Mouse (Mus musculus) layer of hippocampus, adult 8-10 months (tissue): ENCODE measurements at regions not wholly inside any gene's neighbourhood (a gene's known extent, or its start where the extent isn't known, plus 50 kb on each side); places are given as distances from the start of the nearest gene placed in this dataset.

ENCODE experiments used
- DNase-seq, 2 experiments: peaks; one replicate each; pipeline ENCODE4 v3.0.0; 2022; ENCODE audit warnings: low spot score in 2 of 2

DNA sequence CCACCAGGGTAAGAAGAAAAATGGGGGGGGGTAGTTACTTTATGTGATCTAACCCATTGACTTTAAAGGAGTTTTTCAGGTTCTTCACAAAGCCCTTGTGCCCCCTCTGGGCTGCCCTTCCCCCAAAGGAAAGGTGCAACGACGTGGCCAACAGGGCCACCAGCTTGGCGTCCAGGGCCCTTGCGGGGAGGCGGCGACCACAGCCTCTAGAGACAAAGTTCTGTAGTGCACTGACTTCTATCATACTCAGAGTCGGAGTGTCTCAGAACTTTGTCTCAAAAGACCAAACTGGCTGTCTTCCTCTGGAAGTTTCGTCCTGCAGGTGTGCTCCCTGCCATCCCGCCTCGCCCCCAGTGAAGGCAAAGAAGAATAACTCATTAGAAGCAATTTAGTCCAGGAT, 162.9 kb upstream of the Nfe2l3 start:
- no peak for DNase-seq

DNA sequence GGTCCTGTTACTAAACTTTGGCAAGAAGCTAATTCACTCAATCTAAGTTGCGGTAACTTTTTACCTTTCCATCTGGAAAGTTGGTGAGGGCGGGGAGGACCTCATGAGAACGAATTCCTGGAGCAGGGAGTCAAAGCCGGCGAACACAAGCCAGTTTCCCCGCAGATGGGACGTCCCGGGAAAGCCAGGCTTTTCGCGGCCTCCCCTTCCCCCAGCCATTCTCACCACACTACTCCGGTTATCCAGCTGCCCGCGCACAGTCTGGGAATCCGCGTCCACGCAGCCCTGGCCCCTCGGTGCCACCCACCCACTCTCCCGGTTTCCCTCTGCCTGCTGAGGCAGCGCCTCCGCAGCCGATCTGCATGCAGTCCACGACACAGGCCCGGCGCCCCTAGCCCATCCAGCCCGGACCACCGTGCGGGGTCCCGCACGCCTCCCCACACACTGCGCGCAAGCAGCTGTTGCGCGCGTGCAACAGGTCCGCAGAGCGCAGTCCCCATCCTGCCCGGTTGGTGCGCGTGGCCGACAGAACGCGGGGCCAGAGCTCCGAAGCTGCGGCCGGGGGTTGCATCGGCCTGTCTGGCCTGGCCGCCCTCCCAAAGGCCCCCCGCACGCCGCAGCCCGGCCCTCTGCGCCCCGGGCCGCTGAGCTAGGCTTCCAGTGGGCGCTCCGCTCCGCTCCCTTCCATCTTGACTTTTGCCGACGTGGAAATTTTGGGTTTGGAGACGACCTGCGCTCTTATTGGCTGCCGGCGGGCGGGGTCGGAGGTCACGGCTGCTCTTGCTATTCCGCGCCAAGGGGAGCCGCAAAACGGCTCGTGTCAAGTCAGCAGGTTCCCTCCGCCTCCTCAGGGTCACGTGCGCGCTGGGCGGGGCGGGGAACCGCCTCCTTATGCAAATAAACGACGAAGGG, 162.0 kb upstream of the Nfe2l3 start:
- peak; percentile 33 to 35 for DNase-seq

DNA sequence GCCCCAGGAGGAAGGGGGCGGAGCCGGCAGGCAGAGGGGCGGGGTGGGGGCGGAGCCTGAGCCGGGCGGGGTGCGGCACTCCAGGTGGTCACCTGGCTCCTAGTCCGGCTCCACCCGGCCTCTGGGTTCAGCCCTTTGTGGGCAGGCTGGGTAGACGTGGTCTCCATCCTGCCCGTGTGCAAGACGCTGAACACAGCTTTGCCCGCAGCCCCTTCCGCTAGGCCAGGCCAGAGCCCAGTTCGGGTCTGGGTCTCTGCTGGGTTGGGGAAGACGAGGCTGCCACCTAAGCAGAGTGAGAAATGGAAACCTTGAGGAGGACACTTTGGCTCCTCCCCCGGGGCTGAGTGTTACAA, 161.4 kb upstream of the Nfe2l3 start:
- no peak for DNase-seq

DNA sequence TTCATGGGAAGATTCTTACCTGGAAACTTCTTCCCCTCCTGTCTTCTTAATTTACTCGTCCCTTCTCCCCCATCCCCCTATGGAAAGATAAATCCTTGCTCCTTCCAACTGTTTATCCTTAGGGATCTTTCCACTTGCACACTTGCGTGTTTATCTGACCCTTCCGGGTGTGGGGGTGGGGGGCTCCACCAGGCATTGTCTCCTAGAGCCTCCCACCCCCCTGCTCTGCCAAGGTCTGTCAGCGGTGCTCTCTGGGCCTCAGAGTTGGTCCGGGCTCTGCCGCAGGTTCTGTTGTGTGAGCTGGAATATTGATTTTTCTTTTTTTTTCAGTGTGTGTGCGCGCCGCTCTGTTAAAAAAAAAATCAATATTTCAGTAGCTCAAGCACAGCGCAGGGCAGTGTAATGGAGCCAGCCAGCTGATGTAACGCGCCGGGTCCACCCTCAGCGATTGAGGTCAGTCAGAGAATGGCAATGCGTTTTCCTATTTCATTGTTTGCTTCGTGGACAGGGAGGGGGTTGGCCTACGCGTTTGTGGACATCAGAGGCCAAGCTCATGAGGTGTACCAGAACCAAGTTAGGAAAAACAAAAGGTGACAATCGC, 160.2 kb upstream of the Nfe2l3 start:
- no peak for DNase-seq

DNA sequence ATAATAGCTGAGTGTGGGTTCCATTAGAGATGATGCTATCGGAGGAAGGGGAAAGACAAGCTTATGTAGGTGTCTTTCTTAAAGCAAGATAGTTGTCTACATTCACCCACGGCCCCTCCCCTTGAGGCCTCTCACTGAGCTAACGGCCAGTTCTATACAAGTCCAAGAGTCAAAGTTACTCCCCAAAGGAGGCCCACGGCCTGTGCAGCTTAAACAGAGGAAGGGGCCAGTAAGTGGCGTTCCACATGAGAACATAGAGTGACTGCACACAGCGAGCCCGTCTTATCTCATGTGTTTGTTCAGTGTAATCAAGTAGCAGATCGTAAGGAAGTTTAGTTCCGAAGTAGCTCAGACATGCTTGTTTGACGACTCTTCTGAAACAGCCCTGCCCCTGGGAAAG, 153.0 kb upstream of the Nfe2l3 start:
- DNase-seq = no peak

DNA sequence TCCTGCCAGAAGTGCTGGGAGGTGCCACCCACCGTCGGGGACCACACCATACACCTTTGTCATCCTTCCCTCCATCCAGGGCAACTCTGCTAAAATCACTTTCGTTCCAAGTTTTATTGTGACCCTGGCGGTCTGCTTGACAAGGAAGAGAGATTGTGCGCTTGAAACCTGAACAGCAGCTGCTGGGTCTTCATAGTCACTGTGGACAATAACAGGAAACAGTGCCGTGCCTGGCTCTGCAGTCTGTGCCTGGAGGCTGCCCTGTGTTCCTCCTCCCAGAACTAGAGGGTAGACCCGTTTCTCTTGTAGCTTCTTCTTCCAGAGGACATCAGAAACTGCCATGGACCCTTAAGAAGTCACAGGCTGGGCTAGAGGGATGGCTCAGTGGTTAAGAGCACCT, 152.2 kb upstream of the Nfe2l3 start:
- no peak for DNase-seq

DNA sequence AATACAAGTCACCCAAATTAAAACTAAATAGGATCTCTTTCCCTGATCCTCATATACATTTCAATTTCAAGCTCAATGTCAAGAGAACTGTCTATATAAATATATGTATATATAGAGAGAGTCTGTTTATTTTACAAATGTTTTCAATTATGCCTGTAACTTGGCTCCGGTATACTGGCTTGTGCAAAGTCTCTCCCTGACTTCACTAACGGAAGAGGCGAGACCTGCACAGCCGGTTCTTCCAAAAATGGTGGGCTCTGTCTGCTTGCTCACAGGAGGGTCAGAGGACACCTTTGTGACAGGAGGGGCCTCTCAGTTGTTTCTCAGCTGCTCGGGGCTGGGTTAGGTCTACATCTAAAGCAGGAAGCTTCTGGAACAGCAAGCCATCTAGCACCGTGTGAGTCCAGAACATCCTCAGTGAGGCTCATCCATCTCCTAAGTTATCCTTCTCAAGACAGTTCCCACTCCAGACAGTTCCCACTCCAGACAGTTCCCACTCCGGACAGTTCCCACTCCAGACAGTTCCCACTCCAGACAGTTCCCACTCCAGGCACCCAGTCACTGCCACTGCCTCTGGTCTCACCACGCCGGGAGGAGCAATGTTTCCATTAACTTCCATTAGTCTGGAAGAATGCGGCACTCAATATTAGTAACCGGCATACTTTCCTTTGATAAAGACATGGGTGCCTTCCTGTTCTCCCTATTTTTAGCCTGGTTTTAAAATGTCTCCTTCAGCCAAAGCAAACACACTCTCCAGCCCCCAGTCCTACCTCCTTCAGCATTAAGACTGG, 148.4 kb upstream of the Nfe2l3 start:
- DNase-seq = no peak

DNA sequence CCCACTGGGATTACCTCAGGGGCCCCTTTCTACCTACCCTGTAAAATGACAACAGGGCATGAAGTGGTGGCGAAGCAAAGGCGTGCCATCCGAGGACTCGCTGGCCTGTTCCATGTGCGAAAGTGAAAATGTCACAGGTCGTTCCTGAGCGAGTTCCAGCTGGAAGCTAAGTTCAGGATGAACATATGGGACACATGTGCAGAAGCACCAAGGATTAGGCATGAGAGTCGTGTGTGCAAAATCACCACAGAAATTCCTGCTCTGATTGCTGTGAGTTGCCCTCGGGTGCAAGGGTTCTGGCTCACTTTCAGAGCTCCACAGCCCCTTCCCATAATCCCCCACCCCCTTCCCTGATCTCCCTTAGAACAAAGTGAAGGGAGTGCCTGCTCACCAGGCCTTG, 147.6 kb upstream of the Nfe2l3 start:
- DNase-seq = no peak

DNA sequence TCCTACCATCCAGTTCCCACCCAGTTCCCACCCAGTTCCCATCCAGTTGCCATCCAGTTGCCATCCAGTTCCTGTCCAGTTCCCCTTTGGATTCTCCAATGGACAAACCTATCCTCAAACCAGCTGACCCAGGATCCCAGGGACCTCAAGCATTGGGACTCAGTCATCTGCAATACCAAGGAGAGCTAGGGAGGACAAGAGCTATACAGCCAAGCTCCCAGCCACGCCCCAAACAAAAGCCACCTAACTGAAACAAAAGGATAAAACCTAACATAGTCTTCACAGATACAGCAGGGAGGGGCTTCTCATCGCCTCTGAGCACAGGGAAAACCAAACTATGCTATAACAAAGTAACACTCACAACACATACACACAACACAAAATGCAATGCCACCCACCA, 145.6 kb upstream of the Nfe2l3 start:
- no peak for DNase-seq

DNA sequence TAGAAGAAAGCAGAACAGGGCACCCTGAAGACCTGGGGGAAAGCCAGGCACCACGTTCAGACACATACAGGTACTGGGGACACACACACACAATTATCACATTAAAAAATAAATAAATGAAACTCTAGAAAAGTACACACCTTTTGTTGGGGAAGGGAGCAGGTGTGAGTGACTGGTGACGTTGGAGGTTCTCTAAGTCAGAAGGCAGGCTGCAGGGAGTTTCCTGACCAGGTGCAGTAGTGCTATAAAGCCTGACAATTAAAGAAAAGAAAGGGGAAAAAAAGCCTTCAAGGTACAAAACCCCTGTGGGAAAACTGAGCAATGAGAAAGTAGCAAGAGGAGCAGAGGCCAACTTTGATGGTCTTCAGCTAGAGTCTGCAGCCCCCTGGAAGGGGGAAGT, 145.1 kb upstream of the Nfe2l3 start:
- DNase-seq = no peak

DNA sequence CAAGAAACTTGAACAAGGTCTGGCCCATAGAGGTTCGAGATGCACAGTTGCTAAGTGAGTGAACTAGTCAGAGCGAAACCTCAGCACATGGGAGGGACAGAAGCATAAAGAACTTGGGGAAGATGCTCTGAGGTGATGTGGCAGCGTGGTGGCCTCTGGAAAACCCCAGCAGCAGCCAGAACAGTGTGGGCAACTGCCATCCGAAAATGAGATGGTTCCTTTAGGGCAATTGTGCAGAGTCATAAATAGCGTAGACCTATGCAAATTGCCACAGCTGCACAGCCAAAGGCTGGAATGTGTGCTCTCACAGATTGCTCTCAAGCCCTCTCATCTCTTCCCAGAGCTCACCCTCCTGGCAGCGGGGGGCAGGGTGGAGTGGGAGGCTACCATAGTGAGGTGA, 144.7 kb upstream of the Nfe2l3 start:
- DNase-seq = no peak

DNA sequence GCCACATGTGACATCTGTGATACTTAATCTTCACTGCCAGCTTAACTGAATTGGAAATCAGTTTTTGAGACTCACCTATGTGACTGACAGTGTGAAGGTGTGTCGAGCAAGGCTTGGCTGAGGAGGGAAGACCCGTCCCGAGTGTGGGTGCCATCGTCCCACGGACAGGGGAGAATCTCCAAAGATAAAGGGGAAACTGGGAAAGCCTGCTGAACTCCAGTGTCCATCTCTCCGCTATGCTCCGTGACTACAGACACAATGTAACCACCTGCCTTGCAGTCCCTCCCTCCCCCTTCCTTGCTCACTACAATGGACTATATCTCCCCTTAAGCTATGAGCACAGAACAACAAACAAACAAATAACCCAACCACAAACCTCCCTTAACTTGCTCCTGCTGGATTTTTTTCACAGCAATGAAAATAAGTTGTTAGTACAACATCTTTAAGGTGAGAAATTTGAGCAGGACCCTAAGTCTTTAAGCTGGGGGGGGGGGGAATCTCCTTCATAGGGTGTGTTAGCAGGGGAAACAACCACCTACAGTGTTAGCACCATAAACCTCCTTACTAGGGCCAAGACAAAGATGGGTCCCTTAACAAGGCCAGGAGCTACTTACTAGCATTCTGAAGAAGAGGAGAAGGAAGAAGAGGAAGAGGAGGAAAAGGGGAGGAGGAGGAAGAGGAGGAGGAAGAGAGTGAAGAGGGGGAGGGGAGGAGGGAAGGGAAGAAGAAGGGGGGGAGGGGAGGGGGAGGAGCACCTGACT, 144.0 kb upstream of the Nfe2l3 start:
- no peak for DNase-seq

DNA sequence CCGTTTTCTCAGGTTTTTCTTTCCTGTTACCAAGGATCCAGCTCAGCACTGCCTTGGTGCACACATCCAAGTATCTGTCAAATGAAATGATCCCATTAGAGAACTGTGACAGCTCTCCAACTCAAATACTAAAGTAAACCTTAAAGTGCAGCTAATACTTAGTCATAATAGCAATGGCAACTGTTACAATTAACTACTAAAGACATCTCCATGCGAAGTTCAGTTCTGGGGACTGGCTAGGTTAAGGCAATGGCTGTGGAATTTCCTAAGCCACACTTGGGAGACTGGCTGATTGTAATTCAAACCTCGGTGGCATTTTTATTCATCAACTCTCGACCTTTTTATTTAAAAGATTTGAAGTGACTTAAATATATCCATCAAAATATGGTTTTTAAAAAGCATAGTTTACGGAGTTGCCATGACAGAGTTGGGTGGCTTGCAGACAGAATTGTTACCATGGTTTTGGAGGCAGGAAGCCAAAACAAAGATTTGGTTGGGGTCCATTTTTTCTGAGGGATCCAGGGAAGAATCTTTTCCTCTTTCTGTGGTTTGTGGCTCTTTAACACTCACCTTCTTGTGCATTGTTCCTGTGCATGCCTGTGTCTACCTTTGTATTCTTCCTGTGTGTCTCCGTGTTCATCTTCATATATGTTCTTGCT, 143.3 kb upstream of the Nfe2l3 start:
- no peak for DNase-seq

DNA sequence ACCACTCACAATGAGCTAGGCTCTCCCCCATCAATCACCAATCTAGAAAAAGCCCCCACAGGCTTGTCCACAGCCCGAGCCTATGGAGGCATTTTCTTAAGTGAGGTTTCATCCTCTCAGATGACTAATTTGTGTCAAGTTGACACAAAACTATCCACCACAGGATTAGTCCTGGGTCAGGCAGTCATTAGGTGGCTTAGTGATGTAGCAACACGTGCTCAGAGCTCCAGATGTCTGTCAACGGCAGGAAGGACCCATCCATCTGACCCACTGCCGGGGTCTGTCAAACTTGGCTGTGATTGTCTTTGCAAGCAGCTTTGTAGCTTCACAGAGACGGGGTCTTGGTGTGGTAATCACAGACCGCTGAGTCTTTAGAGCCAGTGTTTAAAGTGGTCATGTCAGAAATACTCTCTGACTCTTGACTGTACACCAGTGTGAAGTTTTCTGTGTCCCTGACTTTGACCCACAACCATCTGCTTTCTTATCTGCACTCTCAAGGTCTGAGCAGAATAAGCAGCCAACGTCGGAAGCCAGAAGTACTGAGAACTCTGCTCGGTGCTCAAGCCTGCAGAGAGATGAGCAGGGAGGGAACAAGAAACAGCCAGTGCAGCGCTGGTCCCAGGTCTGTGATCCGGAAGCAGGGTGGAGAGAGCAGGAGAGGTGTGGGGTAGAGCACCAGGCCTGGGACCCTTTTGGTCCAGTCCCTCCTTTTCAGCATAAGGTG, 131.6 kb upstream of the Nfe2l3 start:
- no peak for DNase-seq

DNA sequence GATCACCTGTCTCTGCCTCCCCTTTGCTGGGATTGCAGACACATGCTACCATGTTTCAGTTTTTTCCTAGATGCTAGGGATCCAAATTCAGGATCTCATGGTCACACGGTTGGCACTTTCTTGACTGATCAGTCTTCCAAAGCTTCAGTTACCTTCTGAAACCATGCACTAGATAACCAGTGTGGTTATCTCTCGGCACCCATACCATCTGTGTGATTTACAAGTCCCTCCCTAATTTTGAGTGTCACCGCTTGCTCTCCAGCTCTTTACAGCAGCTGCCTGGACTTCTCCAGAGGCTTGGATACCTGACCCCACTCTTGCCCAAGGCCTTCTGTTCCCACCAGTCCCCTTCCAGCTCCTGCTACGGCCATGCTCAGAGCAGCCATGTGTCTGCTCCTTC, 130.6 kb upstream of the Nfe2l3 start:
- DNase-seq = no peak

DNA sequence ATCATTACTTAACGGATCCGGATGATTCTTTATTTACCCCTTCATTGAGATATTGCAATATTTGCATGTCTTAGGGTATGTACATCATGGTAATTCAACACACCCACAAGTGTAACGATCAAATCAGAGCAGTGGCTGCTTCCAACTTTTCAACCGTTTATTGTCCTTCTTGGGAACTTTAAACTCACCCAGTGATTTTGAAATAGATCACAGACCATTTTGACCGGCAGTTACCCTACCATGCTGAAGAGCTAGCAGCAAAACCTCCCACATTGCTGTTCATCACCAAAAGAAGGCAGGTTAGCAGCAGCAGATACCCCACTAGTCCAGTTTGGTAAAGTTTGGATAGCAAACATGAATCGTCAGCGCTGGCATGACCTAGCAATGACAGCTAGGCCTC, 130.2 kb upstream of the Nfe2l3 start:
- no peak for DNase-seq

DNA sequence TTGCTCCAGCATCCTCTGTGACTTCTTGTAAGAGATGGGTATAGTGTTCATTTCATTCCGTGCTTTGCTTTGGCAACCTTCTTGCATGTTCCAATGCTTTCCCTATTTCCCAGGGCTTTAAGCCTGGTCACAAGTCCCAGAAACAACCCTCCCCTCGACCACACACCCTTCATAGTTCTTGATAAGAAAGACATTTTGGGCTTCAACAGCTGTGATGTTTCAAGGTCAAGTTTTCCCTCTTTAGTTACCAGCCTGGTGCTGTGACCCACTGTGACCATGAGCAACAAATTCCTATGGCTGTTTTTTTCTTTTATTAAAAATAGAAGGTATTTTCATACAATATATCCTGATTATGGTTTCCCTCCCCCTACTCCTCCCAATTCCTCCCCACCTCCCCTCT, 114.1 kb upstream of the Nfe2l3 start:
- no peak for DNase-seq

DNA sequence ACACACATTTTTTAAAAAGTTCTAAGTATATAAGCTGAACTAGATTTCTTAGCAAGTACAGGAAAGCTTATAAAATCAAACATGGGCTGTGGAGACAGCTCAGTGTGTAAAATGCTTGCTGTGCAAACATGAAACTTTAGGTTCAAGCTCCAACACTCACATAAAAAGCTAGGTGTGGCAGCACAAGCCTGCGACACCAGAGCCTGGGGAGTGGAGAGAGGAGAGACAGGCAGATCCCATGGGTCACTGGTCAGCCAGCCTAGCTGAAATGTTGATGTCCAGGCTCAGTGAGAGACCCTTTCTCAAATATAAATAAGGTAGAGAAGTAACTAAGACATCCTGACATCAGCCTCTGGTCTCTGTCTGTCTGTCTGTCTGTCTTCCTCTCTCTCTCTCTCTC, 112.5 kb upstream of the Nfe2l3 start:
- DNase-seq = no peak

DNA sequence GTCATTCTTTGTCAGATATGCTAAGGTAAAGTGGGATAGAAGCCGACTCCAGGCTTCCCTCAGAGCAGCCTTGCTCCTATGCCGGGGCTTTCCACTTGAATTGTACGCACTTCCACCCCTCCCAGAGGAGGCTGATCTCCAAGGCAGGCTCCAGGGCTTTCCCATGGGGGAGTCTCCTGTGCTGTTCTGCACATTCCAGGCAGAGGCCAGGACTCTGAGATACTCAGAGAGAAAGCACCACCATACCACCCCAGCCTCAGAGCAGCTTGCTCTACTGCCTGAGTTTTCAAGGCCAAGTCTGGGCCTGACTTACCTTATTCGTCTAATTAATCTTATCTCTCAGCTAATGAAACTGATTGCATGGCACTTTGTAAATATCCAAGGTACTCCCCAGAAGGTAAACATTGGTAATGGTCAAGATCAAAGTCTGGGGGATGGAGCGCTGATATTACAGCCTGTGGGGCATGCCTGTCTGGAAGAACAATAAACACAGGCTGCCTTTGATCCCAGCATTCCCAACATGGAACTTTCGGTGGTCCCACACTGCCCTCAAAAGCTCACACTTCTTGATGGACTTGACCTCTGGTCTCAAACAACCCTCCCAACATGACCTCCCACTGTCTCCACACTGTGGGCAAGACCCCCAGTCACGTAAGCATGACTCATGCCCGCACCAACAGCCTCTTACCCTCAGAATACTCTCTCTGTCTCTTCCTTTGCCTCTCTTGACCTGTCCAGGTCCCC, 111.6 kb upstream of the Nfe2l3 start:
- no peak for DNase-seq
